Mouse (Mus musculus): ENCODE results near the gene Ctss.

GRCm38 (mm10) chr3:95561826-95562225 is 35.2 kb downstream of the Ctss start:
- TF ChIP-seq CTCF (IDR thresholded peaks at IDR 0.05; ENCODE audit: insufficient read depth, low read length): no peak
- TF ChIP-seq POLR2A (IDR thresholded peaks at IDR 0.05; ENCODE audit: borderline replicate concordance, extremely low read depth, low read depth, low read length): no peak

All from lung, adult 2 months (tissue).